In genomic region chr17:30470790-30471189, GRCm38 (mm10) we compare ENCODE assay signal across 11 mouse cellular contexts.
A peak's percentile ranks its signal among the peaks of the same experiment; 100 is the strongest.
DNase-seq lines count a peak whose midpoint lies in the region; ATAC-seq lines count a peak whose summit lies in the region.
"Had no signal": no experiment of that assay in that cellular context is flagged by ENCODE, and none has a peak within 500 bp of the region (broad histone marks: within the 10 kb centered on the region; RNA-seq: fewer than 3 reads in every experiment).

No protein-coding gene starts in this region.

- WGBS in intestine, embryonic 16.5 days, result 30% methylated on average over 8 of the region's 8 CpGs
- WGBS in intestine, embryonic 15.5 days, result 19% methylated on average over 8 of the region's 8 CpGs

- H3K27me3 ChIP-seq in intestine, embryonic 16.5 days (replicated peaks; ENCODE audit: control insufficient read depth, insufficient read depth, low read length), result no peaks in the 10 kb centered on the region
- H3K27me3 ChIP-seq in intestine, embryonic 15.5 days (replicated peaks), result no peaks in the 10 kb centered on the region
- H3K27me3 ChIP-seq: limb, embryonic 15.5 days had no signal

- H3K36me3 ChIP-seq in intestine, embryonic 16.5 days (ENCODE audit: control insufficient read depth, insufficient read depth, low read length), result no peaks in the 10 kb centered on the region
- no peaks in the 10 kb centered on the region for H3K36me3 ChIP-seq in intestine, embryonic 15.5 days
- H3K36me3 ChIP-seq: limb, embryonic 15.5 days had no signal

- H3K9me3 ChIP-seq in intestine, embryonic 16.5 days (ENCODE audit: control insufficient read depth, low read length), result no peaks in the 10 kb centered on the region
- no peaks in the 10 kb centered on the region for H3K9me3 ChIP-seq in intestine, embryonic 15.5 days
- H3K9me3 ChIP-seq: limb, embryonic 15.5 days had no signal

- no peak overlapping the region for H3K9ac ChIP-seq in intestine, embryonic 16.5 days (ENCODE audit: low read depth, low read length)
- no peak overlapping the region for H3K9ac ChIP-seq in intestine, embryonic 15.5 days
- H3K9ac ChIP-seq: limb, embryonic 15.5 days had no signal

- H3K4me2 ChIP-seq in intestine, embryonic 16.5 days (ENCODE audit: low read depth, low read length), result no peak overlapping the region
- H3K4me2 ChIP-seq in intestine, embryonic 15.5 days (replicated peaks), result no peak overlapping the region
- H3K4me2 ChIP-seq: limb, embryonic 15.5 days had no signal

- no peak for ATAC-seq in intestine, embryonic 16.5 days
- ATAC-seq in intestine, embryonic 15.5 days, result no peak; the same call in 1 of the 2 replicates
- ATAC-seq: inflammation-experienced regulatory T-cells, adult 6 months had no signal

- H3K4me1 ChIP-seq in intestine, embryonic 16.5 days (ENCODE audit: control insufficient read depth, insufficient read depth, low read length), result peaks cover 25% of the 10 kb centered on the region
- H3K4me1 ChIP-seq in intestine, embryonic 15.5 days (replicated peaks), result peaks cover 27% of the 10 kb centered on the region

- peak overlapping the region; percentile 14; the same call in 1 of the 2 replicates for H3K27ac ChIP-seq in intestine, embryonic 16.5 days (ENCODE audit: low read length)
- H3K27ac ChIP-seq in intestine, embryonic 15.5 days, result no peak overlapping the region
- H3K27ac ChIP-seq: limb, embryonic 15.5 days had no signal

- no peak overlapping the region for H3K4me3 ChIP-seq in intestine, embryonic 16.5 days (ENCODE audit: low read length)
- H3K4me3 ChIP-seq in intestine, embryonic 15.5 days (replicated peaks), result no peak overlapping the region
- H3K4me3 ChIP-seq: limb, embryonic 15.5 days; myocyte had no signal

- intact Hi-C loops in left cerebral cortex, postnatal 10 days (cut with DNase I), result no loop called here

- peak; percentile 42 for DNase-seq in adrenal gland, adult 2 months
- DNase-seq in adrenal gland, postnatal 4 days (ENCODE audit: low spot score in 2 of 2), result no peak
- peak; percentile 17 for DNase-seq in adrenal gland, adult 8-10 months
- DNase-seq in kidney, postnatal 4 days, result peak; percentile 65 to 70
- DNase-seq in left cerebral cortex, postnatal 10 days (ENCODE audit: extremely low spot score in 1 of 2, low spot score in 2 of 2), result no peak
- DNase-seq in thymus, adult 18-20 months, result no peak

Comparison
In these comparisons a context has a peak if more than half of its experiments do, and no peak if none do; other contexts are left out.
1. DNase-seq: peak in adrenal gland, adult 2 months (single experiment), adrenal gland, adult 8-10 months (single experiment) and kidney, postnatal 4 days (2 of 2); none in adrenal gland, postnatal 4 days (0 of 2), left cerebral cortex, postnatal 10 days (0 of 2) and thymus, adult 18-20 months (0 of 2).